Mouse (Mus musculus) thymus, postnatal 4 days (tissue): ENCODE measurements around the gene Hk1.
A peak's percentile ranks its signal among the peaks of the same experiment; 100 is the strongest.

ENCODE experiments used
- DNase-seq: peaks from one replicate; pipeline ENCODE4 v3.0.0; 2021

Gene Hk1

GRCm38 (mm10) chr10:62316467-62316866 is 63.2 kb downstream of the Hk1 start:
- no peak for DNase-seq

DNA sequence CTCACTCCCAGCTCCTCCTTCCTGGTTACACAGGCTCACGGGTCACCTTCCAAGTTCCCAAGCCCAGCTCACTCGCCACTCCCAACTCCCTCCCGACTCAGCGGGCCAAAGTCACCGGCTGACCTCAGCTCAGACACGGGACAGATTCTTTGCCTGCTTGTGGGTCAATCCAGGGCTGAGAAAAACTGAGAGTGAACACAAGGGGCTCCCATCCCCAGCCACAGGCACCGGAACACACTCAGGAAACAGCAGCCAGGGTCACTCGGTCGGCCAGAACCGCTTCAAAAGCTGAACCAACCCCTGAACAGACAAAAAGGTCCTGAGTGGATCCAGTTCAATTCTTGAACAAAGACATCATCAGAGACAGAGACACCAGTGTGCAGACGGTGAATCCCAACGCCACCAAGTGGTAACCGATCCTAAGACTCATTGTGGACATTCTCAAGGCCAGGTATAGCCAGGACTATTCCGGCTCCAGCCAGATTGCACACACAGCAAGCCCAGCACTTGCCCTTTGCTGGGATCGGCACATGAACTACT is 65.8 kb downstream of the Hk1 start:
- no peak for DNase-seq

DNA sequence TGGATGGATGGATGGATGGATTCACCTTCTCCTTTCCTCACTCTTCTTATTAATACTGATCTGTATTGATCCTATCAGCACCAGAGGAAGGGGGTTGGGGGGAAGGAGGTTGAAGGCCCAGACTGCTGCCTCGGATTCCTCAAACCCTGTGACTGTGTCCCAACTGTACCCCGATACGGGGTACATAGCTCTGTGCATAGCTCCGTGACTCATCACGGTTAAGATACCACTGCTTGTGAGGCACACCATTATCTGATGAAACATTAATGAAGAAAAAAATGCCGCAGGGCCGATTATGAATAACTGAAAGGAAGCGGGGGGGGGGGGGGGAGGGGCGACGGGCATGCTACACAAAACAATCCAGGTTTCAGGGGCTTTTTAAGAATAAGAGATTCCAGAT is 66.6 kb downstream of the Hk1 start:
- DNase-seq: no peak

- peak; percentile 42 for DNase-seq
These were observed 68.2 kb downstream of the Hk1 start for GRCm38 (mm10) chr10:62311464-62311863.

DNA sequence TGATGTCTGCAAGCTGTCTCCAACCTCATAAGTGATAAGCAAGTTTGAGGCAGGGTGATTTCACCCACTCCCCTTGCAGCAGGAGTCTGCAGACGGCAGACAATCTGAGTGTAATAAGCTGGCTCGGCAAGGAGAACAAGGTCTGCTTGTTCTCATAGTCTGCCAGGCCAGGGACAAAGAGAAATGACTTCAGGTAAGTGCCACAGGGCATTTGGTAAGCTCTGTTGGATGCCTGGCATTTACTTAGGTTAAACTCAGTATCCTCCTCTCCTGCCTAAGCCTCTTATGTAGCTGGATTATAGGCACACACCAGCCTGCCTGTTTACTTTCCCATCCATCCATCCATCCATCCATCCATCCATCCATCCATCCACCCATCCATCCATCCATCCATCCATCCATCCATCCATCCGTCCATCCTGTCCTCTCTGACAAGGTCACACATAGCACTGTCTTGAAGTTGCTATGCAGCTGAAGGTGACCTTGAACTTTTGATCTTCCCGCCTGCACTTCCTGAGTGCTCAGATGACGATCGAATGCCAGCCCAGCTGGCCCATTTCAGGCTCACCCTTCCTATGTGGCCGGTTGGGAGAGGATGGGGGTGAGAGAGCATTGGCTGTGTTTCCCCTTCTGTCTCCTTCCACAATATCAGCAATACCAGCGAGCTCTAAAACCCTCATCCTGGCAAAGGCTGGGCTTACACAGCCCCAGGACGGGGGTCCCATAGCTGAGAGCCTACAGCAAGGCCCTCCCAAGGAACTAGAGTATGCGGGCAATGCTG is 69.3 kb downstream of the Hk1 start:
- DNase-seq: no peak

DNA sequence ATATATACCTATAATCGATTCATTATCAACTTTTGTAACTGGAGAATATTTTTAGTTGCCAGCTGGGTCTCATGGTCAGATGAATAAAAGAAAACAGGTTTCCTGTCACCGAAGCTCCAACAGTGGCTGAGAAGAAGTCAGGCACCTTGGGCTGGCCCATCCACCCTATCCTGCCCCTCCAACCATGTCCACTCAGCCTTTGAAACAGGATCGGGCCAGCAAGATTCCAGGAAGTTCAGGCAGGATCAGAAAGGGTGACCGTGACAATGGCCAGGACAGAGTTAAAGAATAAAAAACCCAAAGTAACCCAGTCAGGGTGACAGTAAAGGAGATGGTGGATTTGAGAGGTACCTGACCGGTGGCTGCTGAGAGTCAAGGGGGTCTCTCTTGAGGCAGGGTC is 70.1 kb downstream of the Hk1 start:
- no peak for DNase-seq

DNA sequence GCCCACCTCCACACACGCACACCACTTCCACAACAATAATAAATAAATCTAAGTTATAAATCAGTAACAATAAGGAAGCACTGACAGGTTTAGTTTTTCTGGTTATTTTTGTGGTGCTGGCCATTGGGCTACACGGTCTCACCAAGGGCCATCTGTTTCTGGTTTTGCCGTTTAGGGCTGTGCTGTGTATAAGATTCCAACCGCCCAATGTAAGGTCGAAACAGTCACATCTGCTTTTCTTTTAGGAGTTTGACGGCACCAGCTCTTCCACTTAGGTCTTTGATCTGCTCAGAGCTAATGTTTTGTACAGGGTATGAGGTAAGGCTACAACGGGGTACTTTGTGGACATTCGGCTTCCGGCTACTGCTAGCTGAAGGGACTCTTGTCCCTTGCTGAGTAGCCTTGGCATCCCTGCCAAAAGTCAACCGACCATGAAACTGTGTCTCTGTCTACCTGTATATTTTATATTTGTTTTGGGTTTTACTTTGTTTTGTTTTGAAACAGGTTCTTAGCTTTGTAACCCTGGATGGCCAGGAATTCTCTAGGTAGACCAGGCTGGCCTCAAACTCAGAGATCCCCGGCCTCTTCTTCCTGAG is 70.7 kb downstream of the Hk1 start:
- DNase-seq: no peak

DNA sequence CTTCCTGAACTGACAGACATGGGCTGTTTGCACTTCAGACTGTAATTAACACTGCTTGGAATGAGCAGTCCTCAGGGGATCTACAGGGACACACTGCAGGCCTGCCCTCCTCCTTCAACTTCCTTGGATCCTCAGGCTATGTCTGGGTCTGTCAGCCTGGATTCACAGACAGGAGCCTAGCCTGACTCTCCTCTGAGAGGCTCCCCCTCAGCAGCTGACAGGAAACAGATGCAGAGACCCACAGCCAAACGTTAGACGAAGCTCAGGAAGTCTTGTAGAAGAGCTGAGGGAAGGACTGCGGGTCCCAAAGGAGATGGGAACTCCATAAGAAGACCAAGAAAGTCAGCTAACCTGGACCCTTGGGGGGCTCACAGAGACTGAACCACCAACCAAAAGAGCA is 73.2 kb downstream of the Hk1 start:
- peak; percentile 34 for DNase-seq

DNA sequence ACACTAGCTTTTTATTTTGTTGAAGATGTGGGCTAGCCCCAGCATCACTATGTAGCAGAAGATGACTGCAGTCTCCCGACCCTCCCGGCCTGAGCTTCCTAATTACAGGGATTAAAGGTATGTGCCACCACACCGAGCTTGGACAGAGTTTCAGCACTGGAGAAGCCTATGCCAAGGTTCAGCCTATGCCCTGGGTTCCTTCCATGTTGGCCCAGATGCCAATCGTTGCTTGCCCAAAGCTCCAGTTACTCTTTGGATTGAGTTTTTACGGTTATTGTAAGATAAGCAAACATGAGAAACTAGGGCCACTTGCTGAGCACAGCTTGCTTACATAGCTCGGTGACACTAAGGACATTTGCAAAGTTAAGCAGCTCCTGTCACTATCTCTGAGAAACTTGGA is 74.6 kb downstream of the Hk1 start:
- no peak for DNase-seq

GRCm38 (mm10) chr10:62300006-62300827 is 79.5 kb downstream of the Hk1 start:
- peak; percentile 43 for DNase-seq

DNA sequence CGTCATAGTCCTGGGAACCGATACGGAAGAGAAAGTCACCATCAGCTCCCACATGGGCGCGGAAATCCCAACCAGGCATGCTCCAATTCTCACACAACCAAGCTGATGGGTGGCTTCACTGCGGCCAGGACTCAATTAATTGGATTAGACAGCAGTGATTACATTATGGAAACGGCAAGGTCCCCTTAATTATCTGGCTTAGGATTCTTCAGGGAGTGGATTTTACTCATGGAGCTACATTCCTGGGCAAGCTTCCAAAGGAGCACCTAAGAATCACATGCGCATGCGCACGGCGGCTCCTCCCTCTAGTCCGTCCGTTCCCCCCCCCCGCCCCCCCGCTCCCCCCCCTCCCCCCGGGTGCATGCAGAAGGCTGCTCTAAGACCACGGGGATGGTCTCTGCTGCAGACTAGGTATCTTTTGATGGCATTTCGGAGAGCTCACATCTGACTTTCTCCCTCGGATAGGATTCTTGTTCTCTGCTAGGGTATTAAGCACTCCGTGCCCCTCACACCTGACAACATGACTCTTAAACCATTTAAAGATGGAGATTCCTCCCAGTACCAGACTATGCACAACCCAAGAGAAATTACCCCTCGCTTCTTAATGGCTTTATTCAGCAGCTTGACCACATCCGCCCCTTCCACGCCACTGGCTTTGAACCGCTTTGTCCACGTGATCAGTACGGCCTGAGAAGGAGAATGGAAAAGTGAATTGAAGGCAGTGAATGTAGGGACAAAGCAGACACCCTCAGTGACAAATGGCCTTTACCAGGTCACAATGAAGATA is 83.4 kb downstream of the Hk1 start:
- DNase-seq: no peak

DNA sequence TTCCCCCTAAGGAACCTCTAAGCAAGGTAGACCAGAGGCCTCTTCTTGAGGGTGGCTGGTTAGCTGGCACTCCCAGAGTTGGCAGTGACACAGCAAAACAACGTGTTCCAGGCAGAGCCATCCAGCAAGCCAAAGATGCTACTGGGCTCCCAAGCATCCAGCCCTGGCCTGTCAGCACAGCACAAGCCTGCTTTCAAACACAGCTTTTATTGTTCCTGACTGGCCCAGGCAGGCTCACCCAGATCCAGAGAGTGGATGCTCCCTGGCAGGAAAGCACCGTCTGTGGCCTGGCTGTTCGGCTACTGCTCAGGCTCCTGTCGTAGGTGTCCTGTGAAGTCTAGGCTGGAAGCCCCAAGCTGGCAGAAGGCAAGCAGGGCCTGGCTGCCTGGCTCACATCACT is 85.6 kb downstream of the Hk1 start:
- no peak for DNase-seq

DNA sequence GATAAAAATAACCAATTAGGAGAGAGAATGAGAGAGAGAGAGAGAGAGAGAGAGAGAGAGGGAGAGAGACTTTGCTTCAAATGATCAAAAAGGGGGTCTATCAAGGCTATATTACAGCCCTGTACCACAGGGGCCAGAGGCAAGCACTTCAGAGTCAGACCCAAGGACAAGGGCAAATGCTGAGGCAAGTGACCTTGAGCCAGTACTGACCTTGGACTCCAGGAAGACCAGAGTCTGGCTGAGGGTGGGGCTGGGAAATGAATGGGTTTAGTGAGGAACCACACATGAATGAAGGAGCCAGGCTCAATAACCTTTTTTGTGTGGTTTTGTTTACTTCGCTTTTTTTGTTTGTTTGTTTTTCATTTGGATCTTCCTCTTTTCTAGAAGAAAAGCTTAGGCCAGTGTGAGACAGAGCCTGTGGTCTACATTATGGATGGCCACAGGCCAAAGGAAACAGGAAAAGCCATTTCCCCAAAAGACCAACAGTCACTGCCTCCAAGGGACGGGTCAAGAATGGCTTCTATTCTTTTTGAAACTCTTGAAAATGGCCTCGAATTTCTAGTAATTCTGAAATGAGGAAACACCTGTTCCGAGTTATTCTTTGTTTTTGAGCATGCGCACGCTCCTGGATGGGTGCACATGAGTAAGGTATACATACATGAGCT is 92.1 kb downstream of the Hk1 start:
- no peak for DNase-seq

- no peak for DNase-seq
These were observed 96.4 kb downstream of the Hk1 start for GRCm38 (mm10) chr10:62283206-62283792.

DNA sequence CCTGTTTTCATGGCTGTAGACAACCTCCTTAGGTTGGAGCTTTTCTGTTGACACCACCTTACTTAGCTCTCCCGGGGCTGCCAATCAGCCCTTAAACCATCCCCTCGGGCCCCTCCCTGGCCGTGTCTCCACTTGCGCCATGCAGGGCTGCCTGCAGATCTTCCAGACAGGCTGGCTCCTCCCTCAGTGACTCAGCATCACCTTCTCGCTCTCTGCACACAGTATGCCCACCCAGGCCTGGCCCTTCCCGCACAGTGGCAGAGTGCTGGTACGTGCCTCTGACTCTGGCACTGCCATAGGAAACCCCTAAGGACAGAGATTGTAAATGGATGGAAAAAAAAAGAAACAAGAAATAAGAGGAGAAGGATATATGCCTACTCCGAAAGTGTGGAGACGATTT is 96.9 kb downstream of the Hk1 start:
- no peak for DNase-seq

GRCm38 (mm10) chr10:62279671-62280070 is 100.0 kb downstream of the Hk1 start:
- DNase-seq: no peak

DNA sequence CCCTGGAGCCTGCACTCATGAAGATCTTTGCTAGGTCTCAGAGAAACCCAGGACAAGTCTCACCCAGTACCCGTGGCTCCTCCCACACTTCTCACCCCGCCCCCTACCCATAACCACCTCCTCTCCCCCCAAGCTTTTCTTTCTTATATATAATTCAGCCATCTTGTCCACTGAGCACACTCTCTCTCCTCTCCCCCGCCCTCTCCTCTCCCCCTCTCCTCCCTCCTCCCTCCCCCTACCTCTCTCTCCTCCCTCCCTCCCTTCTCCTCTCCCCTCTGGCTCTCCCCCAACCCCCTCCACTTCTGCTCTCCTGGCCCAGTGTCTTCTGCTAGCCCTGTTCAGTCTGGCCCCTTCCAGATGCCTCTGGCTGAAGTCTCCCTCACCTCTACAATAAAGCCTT is 100.6 kb downstream of the Hk1 start:
- no peak for DNase-seq

- DNase-seq: no peak
These were observed 102.0 kb downstream of the Hk1 start for GRCm38 (mm10) chr10:62277499-62278293.

- DNase-seq: peak; percentile 93
These were observed 104.5 kb downstream of the Hk1 start for GRCm38 (mm10) chr10:62275235-62275634.

- no peak for DNase-seq
These were observed 110.4 kb downstream of the Hk1 start for GRCm38 (mm10) chr10:62269278-62269677.

DNA sequence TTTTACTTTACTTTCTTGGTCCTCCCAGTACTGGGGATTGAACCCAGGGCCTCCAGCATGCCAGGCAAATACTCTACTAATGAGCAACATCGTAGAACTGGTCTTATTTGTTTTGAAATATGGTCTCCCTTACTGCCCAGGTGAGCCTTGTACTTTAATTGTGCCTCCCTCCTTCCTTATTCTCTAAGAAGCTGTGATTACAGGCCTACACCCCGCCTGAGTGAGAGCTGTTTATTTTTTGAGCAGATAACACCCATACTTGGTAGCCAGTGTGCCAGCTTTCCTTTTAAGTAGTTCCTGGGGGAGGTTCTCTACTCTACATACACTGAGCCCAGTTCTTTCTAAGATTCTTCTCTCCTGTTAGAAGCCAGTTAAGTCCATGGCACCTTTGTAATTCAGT is 115.4 kb downstream of the Hk1 start:
- DNase-seq: no peak
